In the genomic region with DNA sequence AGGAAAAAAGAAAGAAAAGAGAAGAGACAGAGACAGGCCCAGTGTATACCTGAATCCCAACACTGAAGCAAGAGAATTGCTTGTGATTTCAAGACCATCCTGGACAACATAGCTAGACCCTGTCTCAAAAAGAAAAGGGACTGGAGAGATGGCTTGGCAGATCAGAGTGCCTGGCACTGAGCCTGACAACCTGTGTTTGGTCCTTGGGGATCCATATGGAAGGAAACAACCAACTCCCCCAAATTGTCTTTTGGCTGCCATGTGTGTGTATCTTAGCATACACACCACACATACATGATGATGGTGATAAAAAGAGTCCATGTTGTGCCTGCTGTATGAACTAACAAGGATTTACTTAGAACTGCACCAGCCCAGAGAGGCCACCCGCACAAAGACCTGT, we compare ENCODE assay signal across 17 mouse cellular contexts. TPM values are rescaled to one million over a fixed set of nuclear protein-coding genes. Genes with fewer than 3 reads are reported as not detected.
DNase-seq lines count a peak whose midpoint lies in the region; ATAC-seq and TF ChIP-seq lines count a peak whose summit lies in the region.
"Had no signal": no experiment of that assay in that cellular context is flagged by ENCODE, and none has a peak within 500 bp of the region (broad histone marks: within the 10 kb centered on the region; RNA-seq: fewer than 3 reads in every experiment).

No protein-coding gene starts in this region.

- H3K27ac ChIP-seq in forebrain, embryonic 15.5 days (replicated peaks) = peak overlapping the region; percentile 44
- H3K27ac ChIP-seq in forebrain, embryonic 12.5 days = no peak overlapping the region
- peak overlapping the region; percentile 60 for H3K27ac ChIP-seq in ES-Bruce4 (ENCODE audit: insufficient read depth, low read length)
- peak overlapping the region; percentile 86 for H3K27ac ChIP-seq in liver, embryonic 16.5 days (ENCODE audit: low read length)
- H3K27ac ChIP-seq: hindbrain, embryonic 13.5 days; layer of hippocampus, adult 2 months; lung, embryonic 15.5 days had no signal

- DNase-seq in right cerebral cortex, postnatal 14 days = no peak
- DNase-seq in adrenal gland, postnatal 14 days = no peak
- no peak for DNase-seq in adipocyte (ENCODE audit: low spot score)
- DNase-seq: adrenal gland, adult 8-10 months; cerebellum, postnatal 36 days; right cerebral cortex, adult 18-20 months; thymus, adult 18-20 months had no signal

- no peak overlapping the region for H3K9ac ChIP-seq in forebrain, embryonic 15.5 days (replicated peaks)
- no peak overlapping the region for H3K9ac ChIP-seq in forebrain, embryonic 12.5 days
- no peak overlapping the region for H3K9ac ChIP-seq in ES-Bruce4 (ENCODE audit: low read depth, poor library complexity, severe bottlenecking)
- peak overlapping the region; percentile 56 for H3K9ac ChIP-seq in liver, embryonic 16.5 days (ENCODE audit: low read depth, low read length)
- H3K9ac ChIP-seq: hindbrain, embryonic 13.5 days; lung, embryonic 15.5 days had no signal

- TF ChIP-seq CTCF in ES-Bruce4 (IDR thresholded peaks at IDR 0.05; ENCODE audit: low read depth, low read length) = no peak

- no peaks in the 10 kb centered on the region for H3K36me3 ChIP-seq in forebrain, embryonic 15.5 days
- H3K36me3 ChIP-seq in forebrain, embryonic 12.5 days (replicated peaks) = no peaks in the 10 kb centered on the region
- H3K36me3 ChIP-seq in ES-Bruce4 (ENCODE audit: control insufficient read depth, insufficient read depth, low read length, poor library complexity, severe bottlenecking) = no peaks in the 10 kb centered on the region
- H3K36me3 ChIP-seq in erythroblast, embryonic 14.5 days (ENCODE audit: control insufficient read depth) = peaks cover 8% of the 10 kb centered on the region
- H3K36me3 ChIP-seq in liver, embryonic 16.5 days (ENCODE audit: control insufficient read depth, insufficient read depth) = no peaks in the 10 kb centered on the region
- H3K36me3 ChIP-seq: hindbrain, embryonic 13.5 days; lung, embryonic 15.5 days had no signal

- H3K9me3 ChIP-seq in forebrain, embryonic 15.5 days = no peaks in the 10 kb centered on the region
- H3K9me3 ChIP-seq in forebrain, embryonic 12.5 days = no peaks in the 10 kb centered on the region
- H3K9me3 ChIP-seq in ES-Bruce4 (replicated peaks; ENCODE audit: control insufficient read depth, insufficient read depth, low read length, poor library complexity, severe bottlenecking) = no peaks in the 10 kb centered on the region
- H3K9me3 ChIP-seq in erythroblast, embryonic 14.5 days (ENCODE audit: control insufficient read depth, low read length) = no peaks in the 10 kb centered on the region
- H3K9me3 ChIP-seq in liver, embryonic 16.5 days (replicated peaks; ENCODE audit: control insufficient read depth, low read length) = no peaks in the 10 kb centered on the region
- H3K9me3 ChIP-seq: hindbrain, embryonic 13.5 days; lung, embryonic 15.5 days; megakaryocyte, embryonic 14.5 days had no signal

- TF ChIP-seq POLR2A in ES-Bruce4 (IDR thresholded peaks at IDR 0.05; ENCODE audit: insufficient read depth, low read length) = no peak

- no peak for TF ChIP-seq EP300 in ES-Bruce4 (IDR thresholded peaks at IDR 0.05; ENCODE audit: insufficient read depth, low read depth, low read length)

- 94% methylated on average over 1 of the region's 1 CpGs for WGBS in forebrain, embryonic 15.5 days
- WGBS in forebrain, embryonic 12.5 days = 85% methylated on average over 1 of the region's 1 CpGs
- 45% methylated on average over 1 of the region's 1 CpGs for WGBS in liver, embryonic 16.5 days (ENCODE audit: insufficient replicate concordance)

- H3K4me1 ChIP-seq in forebrain, embryonic 15.5 days = no peaks in the 10 kb centered on the region
- H3K4me1 ChIP-seq in forebrain, embryonic 12.5 days = peaks cover 3% of the 10 kb centered on the region; the same call in 1 of the 2 replicates
- H3K4me1 ChIP-seq in ES-Bruce4 (ENCODE audit: control insufficient read depth, insufficient read depth, low read length) = peaks cover 2% of the 10 kb centered on the region
- H3K4me1 ChIP-seq in erythroblast, embryonic 14.5 days (ENCODE audit: control insufficient read depth) = peaks cover 84% of the 10 kb centered on the region
- H3K4me1 ChIP-seq in liver, embryonic 16.5 days (ENCODE audit: control insufficient read depth, low read depth, low read length) = peaks cover 60% of the 10 kb centered on the region

- H3K4me2 ChIP-seq in forebrain, embryonic 15.5 days (replicated peaks) = no peak overlapping the region
- no peak overlapping the region for H3K4me2 ChIP-seq in forebrain, embryonic 12.5 days
- H3K4me2 ChIP-seq in liver, embryonic 16.5 days (ENCODE audit: low read depth, low read length) = peak overlapping the region; percentile 50
- H3K4me2 ChIP-seq: hindbrain, embryonic 13.5 days; lung, embryonic 15.5 days had no signal

- no peaks in the 10 kb centered on the region for H3K27me3 ChIP-seq in forebrain, embryonic 15.5 days
- H3K27me3 ChIP-seq in forebrain, embryonic 12.5 days = no peaks in the 10 kb centered on the region
- H3K27me3 ChIP-seq in ES-Bruce4 (ENCODE audit: control insufficient read depth, insufficient read depth, low read length, poor library complexity, severe bottlenecking) = no peaks in the 10 kb centered on the region
- H3K27me3 ChIP-seq in erythroblast, embryonic 14.5 days (ENCODE audit: control insufficient read depth) = no peaks in the 10 kb centered on the region
- no peaks in the 10 kb centered on the region for H3K27me3 ChIP-seq in liver, embryonic 16.5 days (ENCODE audit: control insufficient read depth, insufficient read depth, low read depth, low read length)
- H3K27me3 ChIP-seq: hindbrain, embryonic 13.5 days; lung, embryonic 15.5 days had no signal

- no peak for ATAC-seq in forebrain, embryonic 15.5 days (replicated peaks)
- no peak for ATAC-seq in forebrain, embryonic 12.5 days (ENCODE audit: low FRiP score)
- peak; percentile 9; the same call in 1 of the 2 replicates for ATAC-seq in liver, embryonic 16.5 days (ENCODE audit: low read depth)

- H3K4me3 ChIP-seq in forebrain, embryonic 15.5 days = no peak overlapping the region
- H3K4me3 ChIP-seq in forebrain, embryonic 12.5 days (replicated peaks) = no peak overlapping the region
- no peak overlapping the region for H3K4me3 ChIP-seq in ES-Bruce4 (ENCODE audit: low read depth, low read length)
- peak overlapping the region; percentile 19 for H3K4me3 ChIP-seq in erythroblast, embryonic 14.5 days (replicated peaks)
- no peak overlapping the region for H3K4me3 ChIP-seq in liver, embryonic 16.5 days (ENCODE audit: low read depth, low read length)
- H3K4me3 ChIP-seq: hindbrain, embryonic 13.5 days; layer of hippocampus, adult 2 months; lung, embryonic 15.5 days; megakaryocyte, embryonic 14.5 days had no signal

RNA-seq across cellular contexts. Expression of gene Birc5, which starts 10.0 kb away (rescaled TPM):
- polyA plus RNA-seq in forebrain, embryonic 15.5 days (2015; fragmentation: Nextera tagmentation; extraction: Ambion mirVana) = 97.5 and 106 TPM in 2 replicates
- polyA plus RNA-seq in forebrain, embryonic 12.5 days (2016; fragmentation: Nextera tagmentation; extraction: Ambion mirVana) = 282 and 293 TPM in 2 replicates
- 171 and 183 TPM in 2 replicates for polyA plus RNA-seq in ES-Bruce4 (2011; ENCODE audit: insufficient read depth, insufficient read length, low read depth, missing spikeins)
- polyA plus RNA-seq in erythroblast, embryonic 14.5 days (2012) = 47.2 and 54.9 TPM in 2 replicates
- 298 and 327 TPM in 2 replicates for polyA plus RNA-seq in liver, embryonic 16.5 days (2015; fragmentation: Nextera tagmentation; extraction: Ambion mirVana)
- total RNA-seq in adrenal gland, postnatal 14 days (2021) = 17.8 and 22.6 TPM in 2 replicates

RNA-seq across cellular contexts. Expression of gene Tk1, which starts 13.1 kb away (rescaled TPM):
- polyA plus RNA-seq in forebrain, embryonic 15.5 days (2015; fragmentation: Nextera tagmentation; extraction: Ambion mirVana) = 45.9 and 52.1 TPM in 2 replicates
- 110 and 115 TPM in 2 replicates for polyA plus RNA-seq in forebrain, embryonic 12.5 days (2016; fragmentation: Nextera tagmentation; extraction: Ambion mirVana)
- 35.7 and 40.3 TPM in 2 replicates for polyA plus RNA-seq in ES-Bruce4 (2011; ENCODE audit: insufficient read depth, insufficient read length, low read depth, missing spikeins)
- 17.8 and 29.7 TPM in 2 replicates for polyA plus RNA-seq in erythroblast, embryonic 14.5 days (2012)
- polyA plus RNA-seq in liver, embryonic 16.5 days (2015; fragmentation: Nextera tagmentation; extraction: Ambion mirVana) = 120 and 127 TPM in 2 replicates
- total RNA-seq in adrenal gland, postnatal 14 days (2021) = 29.1 and 34.8 TPM in 2 replicates

RNA-seq across cellular contexts. Expression of gene Afmid, which starts 13.3 kb away (rescaled TPM):
- 5.3 and 6.4 TPM in 2 replicates for polyA plus RNA-seq in forebrain, embryonic 15.5 days (2015; fragmentation: Nextera tagmentation; extraction: Ambion mirVana)
- 5.6 and 5.9 TPM in 2 replicates for polyA plus RNA-seq in forebrain, embryonic 12.5 days (2016; fragmentation: Nextera tagmentation; extraction: Ambion mirVana)
- polyA plus RNA-seq in ES-Bruce4 (2011; ENCODE audit: insufficient read depth, insufficient read length, low read depth, missing spikeins) = 3.6 and 5.0 TPM in 2 replicates
- polyA plus RNA-seq in erythroblast, embryonic 14.5 days (2012) = 0.41 and 2.3 TPM in 2 replicates
- 14.6 and 15.4 TPM in 2 replicates for polyA plus RNA-seq in liver, embryonic 16.5 days (2015; fragmentation: Nextera tagmentation; extraction: Ambion mirVana)
- total RNA-seq in adrenal gland, postnatal 14 days (2021) = 7.5 and 16.4 TPM in 2 replicates

RNA-seq across cellular contexts. Expression of gene Tmem235, which starts 21.5 kb away (rescaled TPM):
- polyA plus RNA-seq in forebrain, embryonic 15.5 days (2015; fragmentation: Nextera tagmentation; extraction: Ambion mirVana) = not detected in 2 replicates
- polyA plus RNA-seq in forebrain, embryonic 12.5 days (2016; fragmentation: Nextera tagmentation; extraction: Ambion mirVana) = not detected in 2 replicates
- 0.37 TPM in 1 of 2 replicates, not detected in the other for polyA plus RNA-seq in ES-Bruce4 (2011; ENCODE audit: insufficient read depth, insufficient read length, low read depth, missing spikeins)
- not detected in 2 replicates for polyA plus RNA-seq in erythroblast, embryonic 14.5 days (2012)
- polyA plus RNA-seq in liver, embryonic 16.5 days (2015; fragmentation: Nextera tagmentation; extraction: Ambion mirVana) = not detected in 2 replicates
- total RNA-seq in adrenal gland, postnatal 14 days (2021) = not detected in 2 replicates
- total RNA-seq: adrenal gland, adult 8-10 months; layer of hippocampus, adult 2 months; neutrophil, adult 5-6 weeks had no signal
- polyA plus RNA-seq: hindbrain, embryonic 13.5 days; lung, embryonic 15.5 days had no signal

RNA-seq across cellular contexts. Expression of gene Gm20708, which starts 29.6 kb away (rescaled TPM):
- 0.72 and 0.79 TPM in 2 replicates for polyA plus RNA-seq in forebrain, embryonic 15.5 days (2015; fragmentation: Nextera tagmentation; extraction: Ambion mirVana)
- polyA plus RNA-seq in forebrain, embryonic 12.5 days (2016; fragmentation: Nextera tagmentation; extraction: Ambion mirVana) = 0.15 and 0.56 TPM in 2 replicates
- 1.4 and 2.1 TPM in 2 replicates for polyA plus RNA-seq in ES-Bruce4 (2011; ENCODE audit: insufficient read depth, insufficient read length, low read depth, missing spikeins)
- 0.16 TPM in 2 replicates for polyA plus RNA-seq in erythroblast, embryonic 14.5 days (2012)
- polyA plus RNA-seq in liver, embryonic 16.5 days (2015; fragmentation: Nextera tagmentation; extraction: Ambion mirVana) = 0.38 and 0.64 TPM in 2 replicates
- 0.83 and 0.93 TPM in 2 replicates for total RNA-seq in adrenal gland, postnatal 14 days (2021)
